Mouse (Mus musculus): ENCODE data around the gene 4930455H04Rik. TPM values are rescaled to one million over a fixed set of nuclear protein-coding genes. Genes with fewer than 3 reads are reported as not detected.

The 4930455H04Rik gene
- total RNA-seq, 1 experiment from 2014 or later: not detected

DNA sequence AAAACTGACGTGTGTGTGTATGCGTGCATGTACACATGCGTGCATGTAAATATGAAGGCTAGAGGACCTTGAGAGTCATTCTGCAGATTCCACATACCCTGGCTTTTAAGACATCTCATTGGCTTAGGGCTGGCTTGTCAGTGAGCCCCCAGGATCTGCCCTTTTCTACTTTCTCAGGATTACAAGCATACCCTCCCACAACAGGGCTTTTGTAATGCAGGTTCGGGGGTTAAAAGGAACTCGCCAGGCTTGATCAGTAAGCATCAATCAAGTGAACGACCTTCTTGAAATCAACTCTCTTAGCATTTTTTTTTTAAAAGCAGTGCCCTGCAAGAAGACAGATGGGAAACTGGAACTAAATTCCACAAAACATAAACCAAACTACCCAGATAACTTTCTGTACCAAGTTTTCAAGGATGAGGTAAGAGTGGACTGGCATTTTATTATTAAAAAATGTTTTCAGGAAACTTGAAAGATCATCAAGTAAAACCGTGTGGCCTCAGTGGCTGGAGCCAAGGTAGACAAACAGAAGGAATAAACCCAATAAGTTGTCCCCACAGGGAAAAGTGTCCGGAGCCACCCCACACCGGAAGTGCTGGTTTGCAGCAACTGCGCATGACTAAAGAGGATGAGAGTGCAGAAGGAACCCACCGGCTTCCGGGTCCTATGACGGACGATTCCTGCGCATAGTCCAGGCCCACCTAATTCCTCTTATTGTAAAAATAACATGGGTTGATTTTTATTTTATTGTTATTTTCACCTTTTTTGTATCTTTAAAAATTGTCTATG is 6.5 kb upstream of the 4930455H04Rik start:
- no peak for ATAC-seq (replicated peaks in 1 of 2; ENCODE audit: insufficient read depth in 1 of 2, low FRiP score in 2 of 2, low TSS enrichment in 1 of 2, low read depth in 1 of 2, poor library complexity in 2 of 2, severe bottlenecking in 2 of 2)

DNA sequence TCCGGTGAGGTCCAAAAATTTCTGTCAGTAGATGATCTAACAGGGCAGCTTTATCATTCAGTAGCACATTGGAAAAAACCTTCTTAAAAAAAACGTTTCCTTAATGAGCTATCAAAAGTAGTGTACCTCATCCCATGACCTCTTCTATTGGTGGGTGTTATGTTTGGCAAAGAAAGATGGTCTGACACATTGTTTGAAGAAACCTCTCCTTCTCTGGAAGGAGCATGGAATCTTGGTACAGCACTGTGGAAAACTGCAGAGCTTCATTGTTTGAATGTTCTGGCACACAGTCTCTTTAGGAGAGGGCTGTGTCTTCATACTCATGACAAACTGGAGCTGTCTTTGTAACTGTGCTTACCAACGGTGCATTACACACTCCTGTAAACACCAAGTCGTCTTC is 4.9 kb upstream of the 4930455H04Rik start:
- no peak for ATAC-seq (replicated peaks in 1 of 2; ENCODE audit: insufficient read depth in 1 of 2, low FRiP score in 2 of 2, low TSS enrichment in 1 of 2, low read depth in 1 of 2, poor library complexity in 2 of 2, severe bottlenecking in 2 of 2)

DNA sequence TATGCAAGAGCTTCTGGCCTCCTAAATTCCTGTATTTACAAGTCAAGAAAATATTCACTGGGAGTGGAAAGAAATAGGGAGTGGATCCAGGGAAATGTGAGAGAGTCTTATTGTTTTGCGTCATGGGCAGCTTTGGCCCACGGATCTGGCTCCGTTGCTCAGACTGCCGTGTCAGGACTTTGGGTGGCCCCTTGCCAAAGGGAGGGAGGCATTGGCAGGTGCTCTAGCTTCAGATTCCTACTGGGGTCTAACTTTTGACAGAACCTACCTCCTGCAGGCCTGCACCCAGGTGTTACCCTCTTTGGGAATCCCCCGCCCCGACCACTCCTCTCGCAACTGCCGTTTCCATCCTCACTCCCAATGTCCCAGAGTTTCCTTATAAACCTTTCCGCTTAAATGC is 3.6 kb upstream of the 4930455H04Rik start:
- no peak for ATAC-seq (replicated peaks in 1 of 2; ENCODE audit: insufficient read depth in 1 of 2, low FRiP score in 2 of 2, low TSS enrichment in 1 of 2, low read depth in 1 of 2, poor library complexity in 2 of 2, severe bottlenecking in 2 of 2)

DNA sequence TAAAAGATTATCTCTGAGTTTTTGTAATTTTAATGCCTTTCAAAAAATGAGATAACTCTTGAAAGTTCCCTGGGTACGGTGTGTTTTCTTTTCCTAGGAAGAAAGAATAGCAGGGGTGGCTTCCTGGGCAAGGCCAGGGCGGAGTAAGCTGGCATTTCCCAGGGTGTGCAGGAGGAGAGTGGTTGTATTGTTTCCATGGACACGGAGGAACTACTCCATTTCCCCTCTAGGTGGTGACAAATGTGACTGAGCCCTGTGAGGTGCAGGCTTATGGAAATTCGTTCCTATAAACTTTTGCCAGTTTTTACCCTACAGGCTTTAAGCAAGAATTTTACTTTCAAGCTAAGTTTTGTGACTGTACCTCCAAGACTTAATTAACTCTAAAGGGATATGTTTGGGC is 1.8 kb upstream of the 4930455H04Rik start:
- ATAC-seq (replicated peaks in 1 of 2; ENCODE audit: insufficient read depth in 1 of 2, low FRiP score in 2 of 2, low TSS enrichment in 1 of 2, low read depth in 1 of 2, poor library complexity in 2 of 2, severe bottlenecking in 2 of 2): peak; percentile 95

DNA sequence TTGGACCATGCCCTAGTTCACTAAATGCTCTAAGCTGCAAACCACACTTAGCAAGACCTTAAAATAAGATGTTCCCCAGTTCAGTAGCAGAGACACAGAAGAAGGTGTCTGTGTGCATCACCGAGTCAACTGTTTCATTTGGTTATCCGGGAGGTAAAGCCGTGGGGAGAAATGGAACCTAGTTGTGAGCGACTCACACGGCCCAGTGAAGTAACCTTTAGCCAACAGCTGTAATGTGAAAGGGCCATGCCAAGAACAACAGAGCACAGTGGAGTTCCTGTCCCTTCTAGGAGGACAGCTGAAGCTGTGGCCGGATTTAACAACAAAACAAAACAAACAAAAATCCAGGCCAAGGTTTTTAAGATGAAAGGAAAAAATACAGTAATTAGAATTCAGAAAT is 1.3 kb upstream of the 4930455H04Rik start:
- no peak for ATAC-seq (replicated peaks in 1 of 2; ENCODE audit: insufficient read depth in 1 of 2, low FRiP score in 2 of 2, low TSS enrichment in 1 of 2, low read depth in 1 of 2, poor library complexity in 2 of 2, severe bottlenecking in 2 of 2)

DNA sequence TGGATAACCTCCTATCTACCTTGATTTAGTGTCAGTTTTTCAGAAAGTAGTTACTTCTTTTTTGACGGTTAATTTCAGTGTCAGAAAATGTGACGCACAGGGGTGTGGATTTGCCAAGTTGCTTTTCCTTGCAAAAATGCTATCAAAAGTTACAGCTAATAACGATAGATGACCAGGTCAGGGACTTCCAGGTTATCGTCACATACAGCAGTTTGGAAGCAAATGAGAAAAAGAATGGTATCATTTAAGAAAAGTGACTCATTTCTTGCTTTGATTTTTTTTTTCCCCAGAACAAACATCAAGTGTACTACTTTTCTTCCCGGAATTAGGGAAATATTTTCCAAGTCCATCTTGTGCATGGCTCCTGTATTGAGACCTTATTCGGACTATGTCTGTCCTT is 631 bp upstream of the 4930455H04Rik start:
- no peak for ATAC-seq (replicated peaks in 1 of 2; ENCODE audit: insufficient read depth in 1 of 2, low FRiP score in 2 of 2, low TSS enrichment in 1 of 2, low read depth in 1 of 2, poor library complexity in 2 of 2, severe bottlenecking in 2 of 2)

DNA sequence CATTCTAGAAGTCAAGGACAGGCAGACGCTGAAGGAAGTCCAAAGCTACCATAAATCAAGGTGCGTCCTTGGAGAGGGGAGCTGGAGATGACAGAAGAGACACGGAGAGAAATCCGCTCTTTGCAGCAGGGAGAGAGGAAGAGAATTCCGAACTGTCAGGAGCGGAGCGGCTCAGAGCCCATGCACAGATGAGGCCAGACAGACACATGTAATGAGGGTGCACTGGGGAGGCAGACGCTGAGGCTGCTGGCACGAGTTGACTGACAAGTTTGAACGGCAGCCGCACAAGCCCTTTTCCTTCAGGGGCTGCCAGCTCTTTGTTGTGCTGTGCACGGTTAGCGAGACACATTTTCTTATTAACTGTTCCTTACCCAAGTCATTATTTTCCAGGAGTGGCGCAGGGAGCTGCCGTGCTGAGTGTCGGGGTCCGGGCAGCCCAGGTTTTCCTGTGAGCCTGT is 502 bp downstream of the 4930455H04Rik start, which contains the start of gene Palmd:
Palmd (minus strand) TSS at position 448 of the 458 bp plus-strand sequence.
- ATAC-seq (replicated peaks in 1 of 2; ENCODE audit: insufficient read depth in 1 of 2, low FRiP score in 2 of 2, low TSS enrichment in 1 of 2, low read depth in 1 of 2, poor library complexity in 2 of 2, severe bottlenecking in 2 of 2): peak; percentile 24 to 49; a peak in 3 of 4 replicates

DNA sequence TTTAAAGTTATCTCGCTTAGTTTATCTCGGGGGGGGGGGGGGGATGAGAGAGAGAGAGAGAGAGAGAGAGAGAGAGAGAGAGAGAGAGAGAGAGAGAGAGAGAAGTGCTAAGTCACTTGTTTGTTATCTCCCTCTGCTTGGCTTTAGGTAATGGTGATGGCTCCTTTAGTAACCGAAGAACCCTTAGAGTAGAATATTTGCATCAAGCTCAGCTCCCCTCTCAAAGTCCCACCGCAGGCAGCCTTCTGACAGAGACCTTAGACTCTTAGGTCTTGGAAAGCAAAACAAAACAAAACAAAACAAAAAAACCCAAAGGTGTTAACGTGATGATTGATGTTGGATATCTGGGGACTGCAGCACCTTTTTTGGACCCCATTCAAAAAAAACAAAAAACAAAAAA is 936 bp downstream of the 4930455H04Rik start:
- no peak for ATAC-seq (replicated peaks in 1 of 2; ENCODE audit: insufficient read depth in 1 of 2, low FRiP score in 2 of 2, low TSS enrichment in 1 of 2, low read depth in 1 of 2, poor library complexity in 2 of 2, severe bottlenecking in 2 of 2)

DNA sequence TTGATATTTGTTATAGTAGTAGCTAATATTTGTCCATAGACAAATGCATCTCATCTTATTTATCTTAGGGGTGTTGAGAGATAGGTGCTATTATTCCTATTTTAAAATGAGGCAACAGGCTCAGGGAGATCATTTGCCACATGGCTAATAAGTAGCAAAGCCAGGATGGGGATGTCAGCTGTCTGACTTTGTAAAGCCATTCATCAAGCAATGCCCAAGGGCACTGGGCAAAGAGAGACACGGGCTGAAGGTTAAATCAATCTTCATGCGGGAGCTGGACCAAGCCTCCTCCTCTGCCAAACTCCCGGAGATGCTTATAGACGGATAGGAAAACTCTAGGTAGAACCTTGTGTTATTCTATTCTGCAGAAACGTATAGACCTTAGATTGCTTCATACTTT is 1.7 kb downstream of the 4930455H04Rik start:
- no peak for ATAC-seq (replicated peaks in 1 of 2; ENCODE audit: insufficient read depth in 1 of 2, low FRiP score in 2 of 2, low TSS enrichment in 1 of 2, low read depth in 1 of 2, poor library complexity in 2 of 2, severe bottlenecking in 2 of 2)

DNA sequence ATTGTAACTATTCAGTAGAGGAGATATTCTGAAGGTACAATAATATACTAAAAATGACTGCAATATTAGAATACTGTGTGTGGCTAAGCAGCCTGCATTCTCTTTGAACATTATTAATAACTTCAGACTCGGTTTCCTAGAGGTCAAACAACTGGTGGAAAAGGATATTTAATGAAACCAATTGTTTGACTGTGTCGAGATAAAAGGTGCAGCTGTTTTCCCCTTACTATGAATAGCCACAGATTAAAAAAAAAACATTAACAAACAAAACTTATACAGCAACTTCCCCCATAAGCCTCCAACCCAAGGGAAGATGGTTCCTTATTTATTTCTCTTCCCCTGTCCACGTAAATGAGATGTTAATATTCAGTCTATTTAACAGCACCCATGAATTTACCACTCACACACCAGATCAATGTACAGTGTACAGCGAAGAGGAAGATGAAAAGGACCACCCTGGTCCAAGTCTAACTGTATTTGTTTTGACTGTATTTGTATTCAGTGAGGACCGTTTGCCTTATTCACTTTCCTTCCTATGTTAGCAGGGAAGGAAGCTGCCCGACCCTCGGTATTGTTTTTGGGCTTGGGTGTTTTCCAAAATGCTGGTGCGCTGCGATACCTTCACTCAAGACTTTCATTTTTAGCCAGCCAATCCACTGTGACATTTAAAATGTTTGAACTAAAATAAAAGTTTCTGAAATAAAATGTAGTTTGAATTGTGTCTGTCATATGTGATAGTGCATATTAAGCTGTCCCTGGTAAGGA is 13.9 kb downstream of the 4930455H04Rik start:
- ATAC-seq (replicated peaks in 1 of 2; ENCODE audit: insufficient read depth in 1 of 2, low FRiP score in 2 of 2, low TSS enrichment in 1 of 2, low read depth in 1 of 2, poor library complexity in 2 of 2, severe bottlenecking in 2 of 2): peak; percentile 40 to 50; a peak in 2 of 4 replicates

DNA sequence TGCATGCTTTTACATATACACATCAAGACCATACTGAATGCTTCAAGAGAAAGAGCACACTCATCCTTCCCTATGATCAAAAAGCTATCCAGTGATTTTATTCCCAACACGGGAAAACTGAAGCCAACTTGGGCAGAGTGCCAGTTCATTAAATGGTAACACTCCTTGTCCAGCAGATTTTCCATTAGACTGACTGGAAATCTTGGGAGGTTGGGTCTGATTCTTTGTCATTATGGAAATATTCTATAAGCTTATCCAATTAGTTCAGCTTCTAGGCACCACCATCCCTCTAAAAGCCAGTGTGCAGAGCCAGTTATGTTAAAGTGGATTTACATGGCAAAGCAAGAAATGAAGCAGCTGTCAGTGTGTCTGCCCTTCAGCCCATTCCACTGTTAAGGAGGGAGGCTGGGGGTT is 17.0 kb downstream of the 4930455H04Rik start:
- ATAC-seq (replicated peaks in 1 of 2; ENCODE audit: insufficient read depth in 1 of 2, low FRiP score in 2 of 2, low TSS enrichment in 1 of 2, low read depth in 1 of 2, poor library complexity in 2 of 2, severe bottlenecking in 2 of 2): no peak

DNA sequence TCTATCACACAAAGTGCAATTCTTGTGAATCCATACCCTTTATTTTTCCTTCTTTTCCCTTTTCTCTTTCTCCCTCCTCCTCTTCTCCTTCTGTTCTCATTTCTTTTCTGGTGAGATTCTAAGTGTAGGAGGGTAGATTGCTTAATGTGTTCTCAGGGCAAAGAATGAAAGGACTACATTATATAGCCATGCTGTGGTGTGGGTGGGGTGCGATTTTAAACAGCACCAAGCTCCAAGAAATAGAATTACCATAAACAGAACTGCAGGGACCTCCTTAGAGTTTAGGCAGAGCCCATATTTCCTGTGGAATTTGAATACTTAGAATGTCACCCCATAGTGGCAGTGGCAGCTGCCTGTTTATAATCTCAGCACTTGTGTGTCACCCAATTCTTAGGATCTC is 17.7 kb downstream of the 4930455H04Rik start:
- ATAC-seq (replicated peaks in 1 of 2; ENCODE audit: insufficient read depth in 1 of 2, low FRiP score in 2 of 2, low TSS enrichment in 1 of 2, low read depth in 1 of 2, poor library complexity in 2 of 2, severe bottlenecking in 2 of 2): no peak

DNA sequence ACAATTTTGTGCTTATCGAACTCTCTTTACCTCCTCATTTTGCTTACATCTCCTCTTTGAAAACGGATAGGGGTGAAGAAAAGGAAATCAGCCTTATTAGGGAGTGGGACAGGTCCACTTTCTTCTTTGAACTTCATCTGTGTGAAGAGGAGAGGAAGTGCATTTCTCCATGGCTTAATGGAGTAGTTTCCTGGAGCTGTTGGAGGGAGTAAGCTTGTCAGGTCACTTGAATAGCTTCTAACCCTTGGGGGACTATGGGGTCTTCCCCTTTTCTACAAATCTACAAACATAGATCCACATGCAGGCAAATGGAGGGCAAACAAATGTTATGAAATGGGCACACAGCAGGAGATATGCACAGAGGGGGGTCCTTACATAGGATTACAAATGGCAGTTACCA is 18.4 kb downstream of the 4930455H04Rik start:
- ATAC-seq (replicated peaks in 1 of 2; ENCODE audit: insufficient read depth in 1 of 2, low FRiP score in 2 of 2, low TSS enrichment in 1 of 2, low read depth in 1 of 2, poor library complexity in 2 of 2, severe bottlenecking in 2 of 2): no peak

DNA sequence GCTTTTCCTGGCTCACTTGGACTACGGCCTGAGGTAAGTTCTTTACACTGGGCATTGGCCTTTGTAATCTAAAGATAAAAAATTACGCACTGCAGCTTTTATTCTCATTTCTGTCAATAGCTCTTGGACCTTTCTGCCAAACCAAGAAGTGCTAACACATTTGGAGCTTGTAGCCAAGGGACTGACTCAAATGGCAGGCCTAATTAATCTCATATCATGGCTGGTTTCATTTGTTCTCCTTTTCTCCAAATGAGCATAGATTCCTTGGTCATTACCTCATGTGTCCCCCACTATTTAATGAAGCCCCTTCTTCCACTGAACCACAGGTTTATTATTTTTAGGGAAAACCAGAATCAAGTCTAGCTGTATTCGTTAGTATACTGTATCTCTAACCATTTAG is 20.2 kb downstream of the 4930455H04Rik start:
- no peak for ATAC-seq (replicated peaks in 1 of 2; ENCODE audit: insufficient read depth in 1 of 2, low FRiP score in 2 of 2, low TSS enrichment in 1 of 2, low read depth in 1 of 2, poor library complexity in 2 of 2, severe bottlenecking in 2 of 2)

DNA sequence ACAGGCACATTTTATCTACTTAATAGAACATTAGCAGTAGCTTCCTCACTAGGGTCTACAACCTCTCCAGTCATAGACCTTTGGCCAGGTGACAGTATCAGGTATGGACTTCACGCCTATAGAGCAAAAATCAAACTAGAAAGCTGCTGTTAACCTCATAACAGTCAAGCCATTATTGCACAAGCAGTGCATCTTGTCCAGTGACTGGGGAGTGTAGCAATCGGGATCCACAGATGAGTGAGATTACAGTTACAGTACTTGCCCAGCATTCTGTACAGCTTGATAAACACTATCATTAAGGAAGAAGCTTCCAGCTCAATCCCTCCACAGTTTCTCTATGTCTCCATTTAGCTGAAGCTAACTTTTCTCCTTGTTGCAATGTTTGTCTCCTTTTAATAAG is 23.1 kb downstream of the 4930455H04Rik start:
- no peak for ATAC-seq (replicated peaks in 1 of 2; ENCODE audit: insufficient read depth in 1 of 2, low FRiP score in 2 of 2, low TSS enrichment in 1 of 2, low read depth in 1 of 2, poor library complexity in 2 of 2, severe bottlenecking in 2 of 2)

DNA sequence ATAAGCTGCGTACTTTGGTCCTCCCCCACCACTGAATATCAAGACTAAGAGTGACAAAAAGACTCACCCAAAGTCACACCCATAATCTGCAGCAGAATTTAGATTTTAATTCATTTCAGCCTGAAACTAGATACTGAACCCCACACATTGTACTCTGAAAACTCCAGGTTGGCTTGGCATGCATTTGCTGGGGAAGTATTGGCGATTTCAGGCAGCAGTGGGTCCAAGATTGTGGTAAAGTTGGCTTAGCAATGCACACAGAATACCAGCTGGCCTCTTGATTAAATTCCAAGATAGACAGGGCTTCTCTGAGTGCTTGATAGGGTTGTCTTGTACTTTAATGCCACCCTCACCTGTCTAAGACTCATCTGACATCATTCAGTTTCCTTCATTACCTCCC is 24.9 kb downstream of the 4930455H04Rik start:
- no peak for ATAC-seq (replicated peaks in 1 of 2; ENCODE audit: insufficient read depth in 1 of 2, low FRiP score in 2 of 2, low TSS enrichment in 1 of 2, low read depth in 1 of 2, poor library complexity in 2 of 2, severe bottlenecking in 2 of 2)

DNA sequence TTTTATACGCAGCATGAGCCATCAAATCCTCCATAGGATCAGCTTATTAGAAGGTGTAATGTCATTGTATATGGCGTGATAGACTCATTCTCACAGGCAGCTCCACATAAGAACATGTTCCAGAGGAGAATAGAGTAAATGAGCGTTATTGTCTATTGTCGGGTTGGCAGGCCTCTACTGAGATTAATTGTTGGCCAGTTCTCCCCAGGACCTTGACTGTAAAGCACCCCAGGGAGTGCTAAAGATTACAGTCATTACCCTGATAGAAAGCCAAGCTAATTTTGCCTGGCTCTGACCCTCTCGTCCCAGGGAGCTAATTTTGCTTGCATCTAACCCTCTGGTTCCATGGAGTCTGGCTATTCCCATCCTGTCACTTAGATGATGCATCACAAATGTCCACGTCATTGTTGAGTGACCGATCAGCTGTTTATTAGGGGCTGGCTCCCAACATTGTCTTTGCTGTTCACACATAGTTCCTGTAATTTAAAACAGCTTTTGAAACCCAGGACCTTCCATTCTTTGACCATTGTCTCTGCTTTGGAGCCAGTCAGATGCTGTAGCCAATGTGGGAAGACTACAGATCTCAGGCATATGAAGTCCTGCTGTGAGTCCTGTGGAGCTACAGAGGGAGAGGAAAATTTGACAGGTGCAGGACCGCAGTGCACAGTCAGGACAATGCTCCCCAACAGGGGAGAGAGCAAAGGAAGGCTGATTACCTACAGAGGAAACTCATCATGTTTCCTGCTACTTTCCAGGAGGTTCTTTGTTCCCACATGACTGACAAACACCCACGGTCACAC is 33.8 kb downstream of the 4930455H04Rik start:
- ATAC-seq (replicated peaks in 1 of 2; ENCODE audit: insufficient read depth in 1 of 2, low FRiP score in 2 of 2, low TSS enrichment in 1 of 2, low read depth in 1 of 2, poor library complexity in 2 of 2, severe bottlenecking in 2 of 2): no peak; a peak in 1 of 4 replicates

DNA sequence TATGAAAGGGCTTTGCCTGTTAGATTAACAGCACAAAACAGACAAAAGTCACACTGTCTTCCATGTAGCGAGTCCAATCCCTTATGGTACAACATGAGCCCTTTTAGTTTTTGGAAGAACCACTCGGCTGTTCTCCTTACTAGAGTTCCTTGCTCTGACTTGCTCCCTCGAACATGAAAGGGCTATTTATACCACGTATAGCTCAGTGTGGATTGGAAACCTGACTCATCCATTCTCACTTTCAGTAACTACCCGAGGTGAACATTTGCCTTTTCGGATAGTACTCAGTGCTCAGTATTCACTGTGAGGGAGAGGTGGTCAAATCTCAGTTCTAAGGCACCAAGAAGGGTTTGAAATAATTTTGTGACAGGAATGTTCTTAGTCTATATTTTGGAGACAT is 35.3 kb downstream of the 4930455H04Rik start:
- ATAC-seq (replicated peaks in 1 of 2; ENCODE audit: insufficient read depth in 1 of 2, low FRiP score in 2 of 2, low TSS enrichment in 1 of 2, low read depth in 1 of 2, poor library complexity in 2 of 2, severe bottlenecking in 2 of 2): no peak

All from hematopoietic stem cell, adult 5-6 weeks (primary cell).